Mouse (Mus musculus) ES-E14 (cell line): ENCODE data around the gene Vmn1r39.
"Not testable (repeated sequence)": the region's sequence is repeated elsewhere in the genome, so short reads cannot be mapped to it uniquely, and the experiment has no call there.

Experiments
- CHD2 ChIP-seq: IDR thresholded peaks from 2 replicates; pipeline ENCODE4 v1.6.1; 2014; ENCODE audit warnings: mild to moderate bottlenecking, low read depth, low read length, inconsistent platforms
- HCFC1 ChIP-seq: IDR thresholded peaks from 2 replicates; pipeline ENCODE4 v1.6.1; 2012; ENCODE audit warnings: low read length, inconsistent platforms, borderline replicate concordance; ENCODE audit not compliant: insufficient read depth
- MAFK ChIP-seq: IDR thresholded peaks from 2 replicates; pipeline ENCODE4 v1.6.1; 2014; ENCODE audit warnings: mild to moderate bottlenecking, low read depth, low read length, inconsistent platforms; ENCODE audit not compliant: insufficient read depth
- ZC3H11A ChIP-seq: IDR thresholded peaks from 2 replicates; pipeline ENCODE4 v1.6.1; 2012; ENCODE audit warnings: low read depth, mild to moderate bottlenecking, inconsistent platforms, low read length, borderline replicate concordance
- ZNF384 ChIP-seq: IDR thresholded peaks from 2 replicates; pipeline ENCODE4 v1.6.1; 2012; ENCODE audit warnings: low read depth, low read length, inconsistent platforms

- not testable (repeated sequence) for TF ChIP-seq HCFC1, ZNF384, MAFK, CHD2
- TF ChIP-seq ZC3H11A = 0 out of 2 replicates have a peak, but pooled peaks have one; percentile 40
These were observed 30.2 kb upstream of the Vmn1r39 start for GRCm38 (mm10) chr6:66840631-66841030.
